Mouse (Mus musculus) heart, embryonic 15.5 days (tissue): Measurements from ENCODE around the gene H2afb3. TPM values are rescaled to one million over a fixed set of nuclear protein-coding genes. Genes with fewer than 3 reads are reported as not detected.
A peak's percentile ranks its signal among the peaks of the same experiment; 100 is the strongest.
"Not testable (repeated sequence)": the region's sequence is repeated elsewhere in the genome, so short reads cannot be mapped to it uniquely, and the experiment has no call there.

Source experiments
- ATAC-seq: fragments of 200-750 bp; cut with Nextera tagmentation; replicated peaks from 2 replicates; pipeline ENCODE4 v1.8.0; 2017; ENCODE audit warnings: low read depth, moderate TSS enrichment; ENCODE audit not compliant: insufficient number of reproducible peaks, insufficient read depth, low FRiP score
- H3K27ac ChIP-seq: fragments of 300-500 bp; sonication (generic); 2 replicates; pipeline ENCODE4 v1.5.1; 2015; ENCODE audit warnings: mild to moderate bottlenecking, inconsistent platforms
- H3K27me3 ChIP-seq: fragments of 300-500 bp; sonication (generic); 2 replicates; pipeline ENCODE4 v1.6.1; 2015; ENCODE audit warnings: inconsistent platforms
- H3K36me3 ChIP-seq: fragments of 300-500 bp; sonication (generic); 2 replicates; pipeline ENCODE4 v1.6.1; 2015; ENCODE audit warnings: mild to moderate bottlenecking, inconsistent platforms
- H3K4me1 ChIP-seq: fragments of 300-500 bp; sonication (generic); replicated peaks from 2 replicates; pipeline ENCODE4 v1.6.1; 2015; ENCODE audit warnings: inconsistent platforms
- H3K4me2 ChIP-seq: fragments of 300-500 bp; sonication (generic); 2 replicates; pipeline ENCODE4 v1.6.1; 2015; ENCODE audit warnings: inconsistent platforms, mild to moderate bottlenecking, moderate library complexity
- H3K4me3 ChIP-seq: fragments of 300-500 bp; sonication (generic); 2 replicates; pipeline ENCODE4 v1.5.1; 2015; ENCODE audit warnings: mild to moderate bottlenecking, inconsistent platforms
- H3K9ac ChIP-seq: fragments of 300-500 bp; sonication (generic); 2 replicates; pipeline ENCODE4 v1.6.1; 2015; ENCODE audit warnings: mild to moderate bottlenecking, inconsistent platforms
- H3K9me3 ChIP-seq: fragments of 300-500 bp; sonication (generic); replicated peaks from 2 replicates; pipeline ENCODE4 v1.6.1; 2016; ENCODE audit warnings: inconsistent platforms
- WGBS: fragments of 180-500 bp; shearing (Covaris S2); methylation state at CpG from one replicate; pipeline ENCODE4 v1.1.7; 2015; ENCODE audit warnings: mixed read lengths; 5-methylcytosine and 5-hydroxymethylcytosine counted together
- polyA plus RNA-seq: library from polyadenylated mRNA; unstranded; fragments of >200 nt; fragmentation: Nextera tagmentation; extraction: Ambion mirVana; gene quantifications from 2 replicates; pipeline ENCODE4 v1.2.1, GENCODE M21; 2015

Gene H2afb3
- not detected in 2 replicates for polyA plus RNA-seq

GRCm38 (mm10) chrX:120312995-120313394 is at the start of gene H2afb3:
H2afb3 (minus strand) TSS chrX:120313095.
- H3K27me3 ChIP-seq, H3K27ac ChIP-seq, ATAC-seq, H3K9me3 ChIP-seq, H3K4me1 ChIP-seq, H3K4me2 ChIP-seq, H3K36me3 ChIP-seq, H3K9ac ChIP-seq, H3K4me3 ChIP-seq: not testable (repeated sequence)
- 78% methylated on average over 9 of the region's 10 CpGs for WGBS

GRCm38 (mm10) chrX:120301469-120302175 is 11.3 kb downstream of the H2afb3 start:
- Histone ChIP-seq H3K9ac (no peak overlapping the region), H3K36me3 (no peaks in the 10 kb centered on the region), H3K9me3 (no peaks in the 10 kb centered on the region), H3K27me3 (no peaks in the 10 kb centered on the region), H3K4me3 (no peak overlapping the region), H3K27ac (no peak overlapping the region), H3K4me2 (no peak overlapping the region), H3K4me1 (no peaks in the 10 kb centered on the region)
- 37% methylated on average over 2 of the region's 2 CpGs for WGBS
- no peak for ATAC-seq

GRCm38 (mm10) chrX:120292832-120293750 is 19.8 kb downstream of the H2afb3 start:
- Histone ChIP-seq H3K9ac (peak overlapping the region; percentile 51), H3K9me3 (no peaks in the 10 kb centered on the region), H3K27me3 (no peaks in the 10 kb centered on the region), H3K4me2 (peak overlapping the region; percentile 77), H3K4me1 (no peaks in the 10 kb centered on the region), H3K36me3 (no peaks in the 10 kb centered on the region), H3K27ac (peak overlapping the region; percentile 31; the same call in 1 of the 2 replicates), H3K4me3 (peak overlapping the region; percentile 63)
- peak; percentile 50 for ATAC-seq
- WGBS = 3% methylated on average over 36 of the region's 46 CpGs

GRCm38 (mm10) chrX:120291696-120292095 is 21.2 kb downstream of the H2afb3 start:
- Histone ChIP-seq H3K4me1 (no peaks in the 10 kb centered on the region), H3K9ac (no peak overlapping the region), H3K27me3 (no peaks in the 10 kb centered on the region), H3K9me3 (no peaks in the 10 kb centered on the region), H3K27ac (no peak overlapping the region), H3K36me3 (no peaks in the 10 kb centered on the region), H3K4me2 (peak overlapping the region; percentile 77), H3K4me3 (peak overlapping the region; percentile 63)
- ATAC-seq = no peak
- 10% methylated on average over 13 of the region's 13 CpGs for WGBS

- Histone ChIP-seq H3K36me3 (no peaks in the 10 kb centered on the region), H3K27ac (no peak overlapping the region), H3K4me3 (peak overlapping the region; percentile 63), H3K4me2 (peak overlapping the region; percentile 77), H3K27me3 (no peaks in the 10 kb centered on the region), H3K4me1 (no peaks in the 10 kb centered on the region), H3K9me3 (no peaks in the 10 kb centered on the region), H3K9ac (peak overlapping the region; percentile 50; the same call in 1 of the 2 replicates)
- 10% methylated on average over 18 of the region's 18 CpGs for WGBS
- no peak for ATAC-seq
Observed at GRCm38 (mm10) chrX:120290900-120291280, 22.0 kb downstream of the H2afb3 start.

GRCm38 (mm10) chrX:120290011-120290899 is 22.6 kb downstream of the H2afb3 start, which contains the start of gene Pcdh11x:
Pcdh11x (plus strand) TSS chrX:120290259.
- no peaks in the 10 kb centered on the region for H3K9me3 ChIP-seq
- peak; percentile 75 for ATAC-seq
- peak within 1 kb of the TSS; percentile 63 for H3K4me3 ChIP-seq
- no peaks in the 10 kb centered on the region for H3K36me3 ChIP-seq
- peak within 1 kb of the TSS; percentile 77 for H3K4me2 ChIP-seq
- no peaks in the 10 kb centered on the region for H3K4me1 ChIP-seq
- H3K9ac ChIP-seq = peak within 1 kb of the TSS; percentile 50
- H3K27ac ChIP-seq = 0 out of 2 replicates have a peak within 1 kb of the TSS, but pooled peaks have one; percentile 40
- 8% methylated on average over 34 of the region's 40 CpGs for WGBS
- H3K27me3 ChIP-seq = no peaks in the 10 kb centered on the region

GRCm38 (mm10) chrX:120287502-120287901 is 25.4 kb downstream of the H2afb3 start:
- whole genome bisulfite sequencing = 8% methylated on average over 1 of the region's 1 CpGs
- no peak overlapping the region for H3K4me2 ChIP-seq
- H3K9ac ChIP-seq = no peak overlapping the region
- ATAC-seq = no peak
- H3K27ac ChIP-seq = no peak overlapping the region
- H3K9me3 ChIP-seq = no peaks in the 10 kb centered on the region
- H3K4me1 ChIP-seq = no peaks in the 10 kb centered on the region
- no peaks in the 10 kb centered on the region for H3K27me3 ChIP-seq
- H3K36me3 ChIP-seq = no peaks in the 10 kb centered on the region
- H3K4me3 ChIP-seq = no peak overlapping the region

GRCm38 (mm10) chrX:120285522-120285921 is 27.4 kb downstream of the H2afb3 start:
- no peaks in the 10 kb centered on the region for H3K4me1 ChIP-seq
- H3K4me3 ChIP-seq = no peak overlapping the region
- no peaks in the 10 kb centered on the region for H3K9me3 ChIP-seq
- H3K27me3 ChIP-seq = no peaks in the 10 kb centered on the region
- no peak overlapping the region for H3K9ac ChIP-seq
- ATAC-seq = no peak
- H3K4me2 ChIP-seq = no peak overlapping the region
- no peak overlapping the region for H3K27ac ChIP-seq
- no peaks in the 10 kb centered on the region for H3K36me3 ChIP-seq

Other genes starting within 250 kb of the H2afb3 start
- gene Pcdh11x, start 22.8 kb downstream of the H2afb3 start, polyA plus RNA-seq = 2.8 and 2.9 TPM in 2 replicates